Mouse (Mus musculus) hindbrain, embryonic 10.5 days (tissue): ENCODE results near the gene Insl6. TPM values are rescaled to one million over a fixed set of nuclear protein-coding genes. Genes with fewer than 3 reads are reported as not detected.

Source experiments
- DNase-seq: peaks from one replicate; pipeline ENCODE4 v3.0.0-alpha.2; 2017; ENCODE audit warnings: low spot score
- H3K27ac ChIP-seq: fragments of 300-500 bp; sonication (generic); 2 replicates; pipeline ENCODE4 v1.5.1; 2016; ENCODE audit warnings: mild to moderate bottlenecking, moderate library complexity
- H3K27me3 ChIP-seq: fragments of 300-500 bp; sonication (generic); 2 replicates; pipeline ENCODE4 v1.6.1; 2016; ENCODE audit warnings: mild to moderate bottlenecking; ENCODE audit not compliant: poor library complexity, insufficient read depth, severe bottlenecking
- H3K36me3 ChIP-seq: fragments of 300-500 bp; sonication (generic); 2 replicates; pipeline ENCODE4 v1.6.1; 2016; ENCODE audit warnings: mild to moderate bottlenecking, moderate library complexity
- H3K4me1 ChIP-seq: fragments of 300-500 bp; sonication (generic); replicated peaks from 2 replicates; pipeline ENCODE4 v1.6.1; 2016; ENCODE audit warnings: mild to moderate bottlenecking
- H3K4me3 ChIP-seq: fragments of 300-500 bp; sonication (generic); 2 replicates; pipeline ENCODE4 v1.5.1; 2016; ENCODE audit warnings: mild to moderate bottlenecking, moderate library complexity
- H3K9me3 ChIP-seq: fragments of 300-500 bp; sonication (generic); 2 replicates; pipeline ENCODE4 v1.6.1; 2016; ENCODE audit warnings: mild to moderate bottlenecking, moderate library complexity
- WGBS: fragments of 180-500 bp; shearing (Covaris S2); methylation state at CpG from one replicate; pipeline ENCODE4 v1.1.7; 2016; 5-methylcytosine and 5-hydroxymethylcytosine counted together
- polyA plus RNA-seq: library from polyadenylated mRNA; unstranded; fragments of >200 nt; fragmentation: Nextera tagmentation; extraction: Ambion mirVana; gene quantifications from 2 replicates; pipeline ENCODE4 v1.2.1, GENCODE M21; 2016

The Insl6 gene
- polyA plus RNA-seq, 1 experiment from 2014 or later: 9.7 TPM

GRCm38 (mm10) chr19:29344868-29345267 lies 19.7 kb upstream of the Insl6 start:
- H3K4me1 ChIP-seq: peaks cover 3% of the 10 kb centered on the region; the same call in 1 of the 2 replicates
- H3K27ac ChIP-seq: no peak overlapping the region
- no peak for DNase-seq
- no peaks in the 10 kb centered on the region for H3K9me3 ChIP-seq
- no peaks in the 10 kb centered on the region for H3K27me3 ChIP-seq
- 0 out of 2 replicates have a peak, but pooled peaks cover 2% of the 10 kb centered on the region for H3K36me3 ChIP-seq
- no peak overlapping the region for H3K4me3 ChIP-seq

GRCm38 (mm10) chr19:29342281-29342680 lies 17.1 kb upstream of the Insl6 start:
- Histone ChIP-seq H3K36me3 (no peaks in the 10 kb centered on the region), H3K4me3 (no peak overlapping the region), H3K27me3 (no peaks in the 10 kb centered on the region), H3K4me1 (no peaks in the 10 kb centered on the region), H3K9me3 (no peaks in the 10 kb centered on the region), H3K27ac (no peak overlapping the region)
- DNase-seq: no peak
- WGBS: 85% methylated on average over 6 of the region's 6 CpGs

GRCm38 (mm10) chr19:29341029-29341428 lies 15.9 kb upstream of the Insl6 start:
- Histone ChIP-seq H3K9me3 (no peaks in the 10 kb centered on the region), H3K27me3 (no peaks in the 10 kb centered on the region), H3K4me1 (no peaks in the 10 kb centered on the region), H3K27ac (no peak overlapping the region), H3K4me3 (no peak overlapping the region), H3K36me3 (no peaks in the 10 kb centered on the region)
- 87% methylated on average over 4 of the region's 4 CpGs for WGBS
- no peak for DNase-seq

- Histone ChIP-seq H3K4me3 (no peak overlapping the region), H3K27ac (no peak overlapping the region), H3K9me3 (no peaks in the 10 kb centered on the region), H3K4me1 (peaks cover 11% of the 10 kb centered on the region; the same call in 1 of the 2 replicates), H3K36me3 (no peaks in the 10 kb centered on the region), H3K27me3 (peaks cover 12% of the 10 kb centered on the region; the same call in 1 of the 2 replicates)
- WGBS: 84% methylated on average over 2 of the region's 2 CpGs
- no peak for DNase-seq
These were observed 11.5 kb upstream of the Insl6 start for GRCm38 (mm10) chr19:29336624-29337023.

GRCm38 (mm10) chr19:29334068-29334745 lies 9.1 kb upstream of the Insl6 start, which contains the start of gene Rln1:
Gene Rln1 (minus strand): TSS chr19:29334670.
- no peaks in the 10 kb centered on the region for H3K9me3 ChIP-seq
- peak within 1 kb of the TSS; percentile 54 for H3K4me3 ChIP-seq
- peaks cover 11% of the 10 kb centered on the region; the same call in 1 of the 2 replicates for H3K4me1 ChIP-seq
- H3K36me3 ChIP-seq: no peaks in the 10 kb centered on the region
- DNase-seq: peak; percentile 63
- H3K27ac ChIP-seq: peak within 1 kb of the TSS; percentile 85
- peaks cover 12% of the 10 kb centered on the region; the same call in 1 of the 2 replicates for H3K27me3 ChIP-seq
- 2% methylated on average over 23 of the region's 23 CpGs for WGBS

GRCm38 (mm10) chr19:29326822-29327552 lies 1.8 kb upstream of the Insl6 start:
- Histone ChIP-seq H3K9me3 (no peaks in the 10 kb centered on the region), H3K4me3 (no peak overlapping the region), H3K36me3 (no peaks in the 10 kb centered on the region), H3K27ac (no peak overlapping the region), H3K4me1 (peaks cover 9% of the 10 kb centered on the region), H3K27me3 (peaks cover 18% of the 10 kb centered on the region; the same call in 1 of the 2 replicates)
- DNase-seq: no peak
- WGBS: 78% methylated on average over 13 of the region's 13 CpGs

GRCm38 (mm10) chr19:29326396-29326795 lies 1.2 kb upstream of the Insl6 start:
- no peaks in the 10 kb centered on the region for H3K9me3 ChIP-seq
- H3K36me3 ChIP-seq: no peaks in the 10 kb centered on the region
- peaks cover 18% of the 10 kb centered on the region; the same call in 1 of the 2 replicates for H3K27me3 ChIP-seq
- no peak overlapping the region for H3K27ac ChIP-seq
- no peak for DNase-seq
- peaks cover 9% of the 10 kb centered on the region for H3K4me1 ChIP-seq
- no peak overlapping the region for H3K4me3 ChIP-seq
- 89% methylated on average over 4 of the region's 4 CpGs for WGBS

- Histone ChIP-seq H3K27me3 (peaks cover 18% of the 10 kb centered on the region; the same call in 1 of the 2 replicates), H3K4me3 (peak overlapping the region; percentile 53), H3K9me3 (no peaks in the 10 kb centered on the region), H3K4me1 (peaks cover 9% of the 10 kb centered on the region), H3K27ac (no peak overlapping the region), H3K36me3 (no peaks in the 10 kb centered on the region)
- no peak for DNase-seq
- WGBS: 65% methylated on average over 9 of the region's 9 CpGs
These were observed 660 bp upstream of the Insl6 start for GRCm38 (mm10) chr19:29325852-29326180.

- peaks cover 9% of the 10 kb centered on the region for H3K4me1 ChIP-seq
- 75% methylated on average over 8 of the region's 8 CpGs for WGBS
- H3K4me3 ChIP-seq: no peak overlapping the region
- no peaks in the 10 kb centered on the region for H3K36me3 ChIP-seq
- peaks cover 18% of the 10 kb centered on the region; the same call in 1 of the 2 replicates for H3K27me3 ChIP-seq
- no peak for DNase-seq
- no peaks in the 10 kb centered on the region for H3K9me3 ChIP-seq
- no peak overlapping the region for H3K27ac ChIP-seq
These were observed 1.6 kb downstream of the Insl6 start for GRCm38 (mm10) chr19:29323416-29324049.

- DNase-seq: no peak
- Histone ChIP-seq H3K4me3 (no peak overlapping the region), H3K4me1 (no peaks in the 10 kb centered on the region), H3K36me3 (peaks cover 37% of the 10 kb centered on the region), H3K27me3 (no peaks in the 10 kb centered on the region), H3K9me3 (peaks cover 11% of the 10 kb centered on the region), H3K27ac (no peak overlapping the region)
- WGBS: 59% methylated on average over 7 of the region's 7 CpGs
These were observed 12.5 kb downstream of the Insl6 start for GRCm38 (mm10) chr19:29312661-29313060.

GRCm38 (mm10) chr19:29311791-29312190 lies 13.4 kb downstream of the Insl6 start:
- Histone ChIP-seq H3K27me3 (no peaks in the 10 kb centered on the region), H3K27ac (no peak overlapping the region), H3K4me1 (no peaks in the 10 kb centered on the region), H3K36me3 (peaks cover 40% of the 10 kb centered on the region), H3K9me3 (peaks cover 11% of the 10 kb centered on the region), H3K4me3 (no peak overlapping the region)
- no peak for DNase-seq
- WGBS: 97% methylated on average over 8 of the region's 8 CpGs

GRCm38 (mm10) chr19:29308832-29309231 lies 16.3 kb downstream of the Insl6 start:
- Histone ChIP-seq H3K9me3 (no peaks in the 10 kb centered on the region), H3K4me1 (no peaks in the 10 kb centered on the region), H3K27ac (no peak overlapping the region), H3K4me3 (no peak overlapping the region), H3K27me3 (no peaks in the 10 kb centered on the region), H3K36me3 (peaks cover 36% of the 10 kb centered on the region)
- DNase-seq: no peak

GRCm38 (mm10) chr19:29302119-29302518 lies 23.0 kb downstream of the Insl6 start:
- H3K9me3 ChIP-seq: no peaks in the 10 kb centered on the region
- no peak for DNase-seq
- no peaks in the 10 kb centered on the region for H3K27me3 ChIP-seq
- H3K4me1 ChIP-seq: no peaks in the 10 kb centered on the region
- peaks cover 54% of the 10 kb centered on the region for H3K36me3 ChIP-seq
- no peak overlapping the region for H3K4me3 ChIP-seq
- 94% methylated on average over 2 of the region's 2 CpGs for WGBS
- H3K27ac ChIP-seq: no peak overlapping the region
